Mouse (Mus musculus) frontal cortex, postnatal 25 days (tissue): ENCODE data around the gene Olfr92.
A peak's percentile ranks its signal among the peaks of the same experiment; 100 is the strongest.
"Not testable (repeated sequence)": the region's sequence is repeated elsewhere in the genome, so short reads cannot be mapped to it uniquely, and the experiment has no call there.

ENCODE experiments used
- DNase-seq, 2 experiments: peaks; one replicate each; pipeline ENCODE4 v3.0.0; 2022; ENCODE audit warnings: low spot score in 2 of 2

Olfr92 gene

GRCm38 (mm10) chr17:37119988-37120387, at the start of gene Olfr92:
Gene Olfr92 (minus strand): TSS chr17:37120088.
- no peak for DNase-seq

GRCm38 (mm10) chr17:37161394-37161793, 41.5 kb upstream of the Olfr92 start, which contains the start of gene Olfr93:
Gene Olfr93 (minus strand): TSS chr17:37161494.
- no peak for DNase-seq

- not testable (repeated sequence) for DNase-seq
Observed at GRCm38 (mm10) chr17:37131366-37131765, 11.5 kb upstream of the Olfr92 start.

GRCm38 (mm10) chr17:37098178-37098577, 21.7 kb downstream of the Olfr92 start, which contains the start of gene Olfr91:
Gene Olfr91 (minus strand): TSS chr17:37098278.
- DNase-seq, result no peak

GRCm38 (mm10) chr17:37093289-37093688, 26.6 kb downstream of the Olfr92 start:
- no peak for DNase-seq

GRCm38 (mm10) chr17:37092198-37092597, 27.7 kb downstream of the Olfr92 start:
- no peak for DNase-seq

- no peak for DNase-seq
Observed at GRCm38 (mm10) chr17:37088399-37088798, 31.5 kb downstream of the Olfr92 start, which contains the start of gene Olfr90. Gene Olfr90 (minus strand): TSS chr17:37088499.

- peak in 1 of 2 experiments; percentile 4 for DNase-seq
Observed at GRCm38 (mm10) chr17:37085545-37085944, 34.3 kb downstream of the Olfr92 start.

- DNase-seq, result no peak
Observed at GRCm38 (mm10) chr17:37084632-37085031, 35.3 kb downstream of the Olfr92 start.

- no peak for DNase-seq
Observed at GRCm38 (mm10) chr17:37083327-37083726, 36.6 kb downstream of the Olfr92 start.

GRCm38 (mm10) chr17:37081659-37082058, 38.2 kb downstream of the Olfr92 start:
- no peak for DNase-seq

GRCm38 (mm10) chr17:37080119-37080518, 39.8 kb downstream of the Olfr92 start:
- no peak for DNase-seq

- no peak for DNase-seq
Observed at GRCm38 (mm10) chr17:37078990-37079389, 40.9 kb downstream of the Olfr92 start.

GRCm38 (mm10) chr17:37078193-37078592, 41.7 kb downstream of the Olfr92 start:
- no peak for DNase-seq

GRCm38 (mm10) chr17:37075766-37076165, 44.1 kb downstream of the Olfr92 start:
- no peak for DNase-seq

- DNase-seq, result no peak
Observed at GRCm38 (mm10) chr17:37075181-37075580, 44.7 kb downstream of the Olfr92 start.

GRCm38 (mm10) chr17:37072730-37073276, 47.1 kb downstream of the Olfr92 start:
- no peak for DNase-seq

GRCm38 (mm10) chr17:37072080-37072729, 47.7 kb downstream of the Olfr92 start:
- no peak for DNase-seq

GRCm38 (mm10) chr17:37070121-37070520, 49.8 kb downstream of the Olfr92 start:
- no peak for DNase-seq

- no peak for DNase-seq
Observed at GRCm38 (mm10) chr17:37067861-37068260, 52.0 kb downstream of the Olfr92 start.

- DNase-seq, result no peak
Observed at GRCm38 (mm10) chr17:37065993-37066392, 53.9 kb downstream of the Olfr92 start.

GRCm38 (mm10) chr17:37063686-37064495, 56.0 kb downstream of the Olfr92 start:
- no peak for DNase-seq

GRCm38 (mm10) chr17:37063063-37063462, 56.8 kb downstream of the Olfr92 start:
- DNase-seq, result no peak
